Mouse (Mus musculus): Measurements from ENCODE around the gene Mrps30. TPM values are rescaled to one million over a fixed set of nuclear protein-coding genes. Genes with fewer than 3 reads are reported as not detected.
"Not testable (repeated sequence)": the region's sequence is repeated elsewhere in the genome, so short reads cannot be mapped to it uniquely, and the experiment has no call there.

The Mrps30 gene
- polyA plus RNA-seq, 1 experiment = 25.1 TPM

- Histone ChIP-seq H3K4me3 (ENCODE audit: low read depth, low read length) (no peak overlapping the region), H3K36me3 (ENCODE audit: control insufficient read depth, insufficient read depth, low read length) (no peaks in the 10 kb centered on the region), H3K4me1 (ENCODE audit: control insufficient read depth, insufficient read depth, insufficient read length, low read length) (no peaks in the 10 kb centered on the region), H3K27ac (ENCODE audit: insufficient read depth, low read depth, low read length) (no peak overlapping the region), H3K27me3 (ENCODE audit: control insufficient read depth, insufficient read depth, low read length) (no peaks in the 10 kb centered on the region)
- TF ChIP-seq POLR2A (IDR thresholded peaks at IDR 0.05; ENCODE audit: low read depth, low read length) (no peak), CTCF (IDR thresholded peaks at IDR 0.05; ENCODE audit: extremely low read depth, insufficient read length, insufficient replicate concordance, low read depth, low read length) (no peak)
- 84% methylated on average over 3 of the region's 3 CpGs for WGBS
Measured at GRCm38 (mm10) chr13:118395803-118396202, 8.8 kb upstream of the Mrps30 start.

GRCm38 (mm10) chr13:118387448-118387801, 373 bp upstream of the Mrps30 start:
- 6% methylated on average over 10 of the region's 10 CpGs for WGBS
- peaks cover 16% of the 10 kb centered on the region for H3K36me3 ChIP-seq (ENCODE audit: control insufficient read depth, insufficient read depth, low read length)
- H3K27me3 ChIP-seq (ENCODE audit: control insufficient read depth, insufficient read depth, low read length); H3K4me1 ChIP-seq (ENCODE audit: control insufficient read depth, insufficient read depth, insufficient read length, low read length); H3K27ac ChIP-seq (ENCODE audit: insufficient read depth, low read depth, low read length): not testable (repeated sequence)
- peak overlapping the region; percentile 95 for H3K4me3 ChIP-seq (ENCODE audit: low read depth, low read length)

- no peak for TF ChIP-seq CTCF (IDR thresholded peaks at IDR 0.05; ENCODE audit: extremely low read depth, insufficient read length, insufficient replicate concordance, low read depth, low read length)
- Histone ChIP-seq H3K27me3 (ENCODE audit: control insufficient read depth, insufficient read depth, low read length) (no peaks in the 10 kb centered on the region), H3K4me3 (ENCODE audit: low read depth, low read length) (no peak overlapping the region), H3K27ac (ENCODE audit: insufficient read depth, low read depth, low read length) (no peak overlapping the region), H3K4me1 (ENCODE audit: control insufficient read depth, insufficient read depth, insufficient read length, low read length) (no peaks in the 10 kb centered on the region), H3K36me3 (ENCODE audit: control insufficient read depth, insufficient read depth, low read length) (peaks cover 42% of the 10 kb centered on the region)
- 61% methylated on average over 10 of the region's 10 CpGs for WGBS
Measured at GRCm38 (mm10) chr13:118380381-118380780, 6.7 kb downstream of the Mrps30 start.

GRCm38 (mm10) chr13:118379155-118379554, 7.9 kb downstream of the Mrps30 start:
- peaks cover 38% of the 10 kb centered on the region for H3K36me3 ChIP-seq (ENCODE audit: control insufficient read depth, insufficient read depth, low read length)
- H3K4me3 ChIP-seq (ENCODE audit: low read depth, low read length) = no peak overlapping the region
- H3K27ac ChIP-seq (ENCODE audit: insufficient read depth, low read depth, low read length) = no peak overlapping the region
- TF ChIP-seq CTCF (IDR thresholded peaks at IDR 0.05; ENCODE audit: extremely low read depth, insufficient read length, insufficient replicate concordance, low read depth, low read length) = peak; percentile 79; the same call in 1 of the 2 replicates
- TF ChIP-seq POLR2A (IDR thresholded peaks at IDR 0.05; ENCODE audit: low read depth, low read length) = no peak
- 44% methylated on average over 1 of the region's 1 CpGs for WGBS
- no peaks in the 10 kb centered on the region for H3K27me3 ChIP-seq (ENCODE audit: control insufficient read depth, insufficient read depth, low read length)
- no peaks in the 10 kb centered on the region for H3K4me1 ChIP-seq (ENCODE audit: control insufficient read depth, insufficient read depth, insufficient read length, low read length)

- Histone ChIP-seq H3K36me3 (ENCODE audit: control insufficient read depth, insufficient read depth, low read length) (peaks cover 6% of the 10 kb centered on the region), H3K4me3 (ENCODE audit: low read depth, low read length) (no peak overlapping the region), H3K4me1 (ENCODE audit: control insufficient read depth, insufficient read depth, insufficient read length, low read length) (no peaks in the 10 kb centered on the region), H3K27ac (ENCODE audit: insufficient read depth, low read depth, low read length) (no peak overlapping the region), H3K27me3 (ENCODE audit: control insufficient read depth, insufficient read depth, low read length) (no peaks in the 10 kb centered on the region)
- WGBS = 72% methylated on average over 4 of the region's 4 CpGs
- TF ChIP-seq CTCF (IDR thresholded peaks at IDR 0.05; ENCODE audit: extremely low read depth, insufficient read length, insufficient replicate concordance, low read depth, low read length) = no peak
- TF ChIP-seq POLR2A (IDR thresholded peaks at IDR 0.05; ENCODE audit: low read depth, low read length) = no peak
Measured at GRCm38 (mm10) chr13:118372871-118373270, 14.2 kb downstream of the Mrps30 start.

GRCm38 (mm10) chr13:118365774-118366173, 21.3 kb downstream of the Mrps30 start:
- 11% methylated on average over 1 of the region's 1 CpGs for WGBS
- Histone ChIP-seq H3K4me3 (ENCODE audit: low read depth, low read length) (no peak overlapping the region), H3K4me1 (ENCODE audit: control insufficient read depth, insufficient read depth, insufficient read length, low read length) (no peaks in the 10 kb centered on the region), H3K27ac (ENCODE audit: insufficient read depth, low read depth, low read length) (no peak overlapping the region), H3K27me3 (ENCODE audit: control insufficient read depth, insufficient read depth, low read length) (no peaks in the 10 kb centered on the region), H3K36me3 (ENCODE audit: control insufficient read depth, insufficient read depth, low read length) (no peaks in the 10 kb centered on the region)
- TF ChIP-seq CTCF (IDR thresholded peaks at IDR 0.05; ENCODE audit: extremely low read depth, insufficient read length, insufficient replicate concordance, low read depth, low read length) (no peak), POLR2A (IDR thresholded peaks at IDR 0.05; ENCODE audit: low read depth, low read length) (no peak)

GRCm38 (mm10) chr13:118363342-118363741, 23.7 kb downstream of the Mrps30 start:
- Histone ChIP-seq H3K27me3 (ENCODE audit: control insufficient read depth, insufficient read depth, low read length) (no peaks in the 10 kb centered on the region), H3K4me1 (ENCODE audit: control insufficient read depth, insufficient read depth, insufficient read length, low read length) (no peaks in the 10 kb centered on the region), H3K27ac (ENCODE audit: insufficient read depth, low read depth, low read length) (no peak overlapping the region), H3K4me3 (ENCODE audit: low read depth, low read length) (no peak overlapping the region), H3K36me3 (ENCODE audit: control insufficient read depth, insufficient read depth, low read length) (no peaks in the 10 kb centered on the region)
- 87% methylated on average over 6 of the region's 6 CpGs for WGBS
- no peak for TF ChIP-seq POLR2A (IDR thresholded peaks at IDR 0.05; ENCODE audit: low read depth, low read length)
- no peak for TF ChIP-seq CTCF (IDR thresholded peaks at IDR 0.05; ENCODE audit: extremely low read depth, insufficient read length, insufficient replicate concordance, low read depth, low read length)

GRCm38 (mm10) chr13:118350870-118351269, 36.2 kb downstream of the Mrps30 start:
- H3K27ac ChIP-seq (ENCODE audit: insufficient read depth, low read depth, low read length) = no peak overlapping the region
- TF ChIP-seq POLR2A (IDR thresholded peaks at IDR 0.05; ENCODE audit: low read depth, low read length) = no peak
- no peak for TF ChIP-seq CTCF (IDR thresholded peaks at IDR 0.05; ENCODE audit: extremely low read depth, insufficient read length, insufficient replicate concordance, low read depth, low read length)
- WGBS = 88% methylated on average over 10 of the region's 10 CpGs
- H3K4me3 ChIP-seq (ENCODE audit: low read depth, low read length) = no peak overlapping the region
- H3K36me3 ChIP-seq (ENCODE audit: control insufficient read depth, insufficient read depth, low read length) = no peaks in the 10 kb centered on the region
- no peaks in the 10 kb centered on the region for H3K27me3 ChIP-seq (ENCODE audit: control insufficient read depth, insufficient read depth, low read length)
- no peaks in the 10 kb centered on the region for H3K4me1 ChIP-seq (ENCODE audit: control insufficient read depth, insufficient read depth, insufficient read length, low read length)
